Mouse (Mus musculus): ENCODE measurements around the gene Chrnb2. TPM values are rescaled to one million over a fixed set of nuclear protein-coding genes. Genes with fewer than 3 reads are reported as not detected.
A peak's percentile ranks its signal among the peaks of the same experiment; 100 is the strongest.
"Not testable (repeated sequence)": the region's sequence is repeated elsewhere in the genome, so short reads cannot be mapped to it uniquely, and the experiment has no call there.

Gene Chrnb2
- polyA plus RNA-seq, 1 experiment from 2014 or later: 0.68 TPM

- no peak for ATAC-seq (ENCODE audit: low FRiP score, low TSS enrichment)
- WGBS: 78% methylated on average over 3 of the region's 3 CpGs
- H3K4me2 ChIP-seq (replicated peaks; ENCODE audit: low read depth): no peak overlapping the region
- no peak overlapping the region for H3K27ac ChIP-seq (replicated peaks)
- no peaks in the 10 kb centered on the region for H3K9me3 ChIP-seq (ENCODE audit: control insufficient read depth, low read length)
- no peaks in the 10 kb centered on the region for H3K27me3 ChIP-seq (ENCODE audit: control insufficient read depth, insufficient read depth, low read length)
- no peaks in the 10 kb centered on the region for H3K4me1 ChIP-seq (replicated peaks; ENCODE audit: control insufficient read depth, insufficient read depth)
- no peaks in the 10 kb centered on the region for H3K36me3 ChIP-seq (ENCODE audit: control insufficient read depth, insufficient read depth, low read length)
- H3K9ac ChIP-seq (ENCODE audit: low read length): no peak overlapping the region
- H3K4me3 ChIP-seq (ENCODE audit: low read depth, low read length): no peak overlapping the region
- DNase-seq (ENCODE audit: low spot score): no peak
- TF ChIP-seq EP300 (optimal IDR thresholded peaks at IDR 0.05): no peak
- TF ChIP-seq CTCF (IDR thresholded peaks at IDR 0.05; ENCODE audit: low read depth): no peak
These were observed 42.7 kb upstream of the Chrnb2 start for GRCm38 (mm10) chr3:89807171-89807570.

- DNase-seq (ENCODE audit: low spot score) (no peak), ATAC-seq (ENCODE audit: low FRiP score, low TSS enrichment) (no peak)
- no peaks in the 10 kb centered on the region for H3K9me3 ChIP-seq (ENCODE audit: control insufficient read depth, low read length)
- H3K4me2 ChIP-seq (replicated peaks; ENCODE audit: low read depth): no peak overlapping the region
- TF ChIP-seq EP300 (optimal IDR thresholded peaks at IDR 0.05): no peak
- peak; percentile 53 for TF ChIP-seq CTCF (IDR thresholded peaks at IDR 0.05; ENCODE audit: low read depth)
- H3K4me1 ChIP-seq (replicated peaks; ENCODE audit: control insufficient read depth, insufficient read depth): no peaks in the 10 kb centered on the region
- H3K4me3 ChIP-seq (ENCODE audit: low read depth, low read length): no peak overlapping the region
- H3K27me3 ChIP-seq (ENCODE audit: control insufficient read depth, insufficient read depth, low read length): no peaks in the 10 kb centered on the region
- H3K9ac ChIP-seq (ENCODE audit: low read length): no peak overlapping the region
- WGBS: 88% methylated on average over 2 of the region's 2 CpGs
- H3K36me3 ChIP-seq (ENCODE audit: control insufficient read depth, insufficient read depth, low read length): no peaks in the 10 kb centered on the region
- no peak overlapping the region for H3K27ac ChIP-seq (replicated peaks)
These were observed 42.3 kb upstream of the Chrnb2 start for GRCm38 (mm10) chr3:89806751-89807150.

- Histone ChIP-seq H3K36me3 (ENCODE audit: control insufficient read depth, insufficient read depth, low read length) (no peaks in the 10 kb centered on the region), H3K4me2 (replicated peaks; ENCODE audit: low read depth) (no peak overlapping the region), H3K27me3 (ENCODE audit: control insufficient read depth, insufficient read depth, low read length) (no peaks in the 10 kb centered on the region), H3K27ac (replicated peaks) (no peak overlapping the region), H3K4me1 (replicated peaks; ENCODE audit: control insufficient read depth, insufficient read depth) (no peaks in the 10 kb centered on the region), H3K9me3 (ENCODE audit: control insufficient read depth, low read length) (no peaks in the 10 kb centered on the region), H3K4me3 (ENCODE audit: low read depth, low read length) (no peak overlapping the region), H3K9ac (ENCODE audit: low read length) (no peak overlapping the region)
- DNase-seq (ENCODE audit: low spot score) (no peak), ATAC-seq (ENCODE audit: low FRiP score, low TSS enrichment) (no peak)
- no peak for TF ChIP-seq CTCF (IDR thresholded peaks at IDR 0.05; ENCODE audit: low read depth)
- TF ChIP-seq EP300 (optimal IDR thresholded peaks at IDR 0.05): no peak
- WGBS: 68% methylated on average over 4 of the region's 4 CpGs
These were observed 40.7 kb upstream of the Chrnb2 start for GRCm38 (mm10) chr3:89805179-89805578.

GRCm38 (mm10) chr3:89802876-89803275 is 38.4 kb upstream of the Chrnb2 start:
- no peak for DNase-seq (ENCODE audit: low spot score)

GRCm38 (mm10) chr3:89801507-89801847 is 37.0 kb upstream of the Chrnb2 start:
- H3K9me3 ChIP-seq (ENCODE audit: control insufficient read depth, low read length): no peaks in the 10 kb centered on the region
- H3K27ac ChIP-seq (replicated peaks): no peak overlapping the region
- H3K27me3 ChIP-seq (ENCODE audit: control insufficient read depth, insufficient read depth, low read length): no peaks in the 10 kb centered on the region
- no peaks in the 10 kb centered on the region for H3K36me3 ChIP-seq (ENCODE audit: control insufficient read depth, insufficient read depth, low read length)
- TF ChIP-seq CTCF (IDR thresholded peaks at IDR 0.05; ENCODE audit: low read depth) (peak; percentile 29; the same call in 1 of the 2 replicates), EP300 (optimal IDR thresholded peaks at IDR 0.05) (no peak)
- DNase-seq (ENCODE audit: low spot score): no peak
- no peaks in the 10 kb centered on the region for H3K4me1 ChIP-seq (replicated peaks; ENCODE audit: control insufficient read depth, insufficient read depth)
- H3K4me2 ChIP-seq (replicated peaks; ENCODE audit: low read depth): no peak overlapping the region
- WGBS: 13% methylated on average over 3 of the region's 3 CpGs
- ATAC-seq (ENCODE audit: low FRiP score, low TSS enrichment): peak; percentile 77
- no peak overlapping the region for H3K4me3 ChIP-seq (ENCODE audit: low read depth, low read length)
- no peak overlapping the region for H3K9ac ChIP-seq (ENCODE audit: low read length)

More at GRCm38 (mm10) chr3:89802876-89803275, 38.4 kb upstream of the Chrnb2 start:
- ATAC-seq (ENCODE audit: low FRiP score, low TSS enrichment): no peak
- Histone ChIP-seq H3K36me3 (ENCODE audit: control insufficient read depth, insufficient read depth, low read length) (no peaks in the 10 kb centered on the region), H3K9me3 (ENCODE audit: control insufficient read depth, low read length) (no peaks in the 10 kb centered on the region), H3K27ac (replicated peaks) (no peak overlapping the region), H3K4me2 (replicated peaks; ENCODE audit: low read depth) (no peak overlapping the region), H3K27me3 (ENCODE audit: control insufficient read depth, insufficient read depth, low read length) (no peaks in the 10 kb centered on the region), H3K4me1 (replicated peaks; ENCODE audit: control insufficient read depth, insufficient read depth) (no peaks in the 10 kb centered on the region), H3K4me3 (ENCODE audit: low read depth, low read length) (no peak overlapping the region), H3K9ac (ENCODE audit: low read length) (no peak overlapping the region)
- TF ChIP-seq CTCF (IDR thresholded peaks at IDR 0.05; ENCODE audit: low read depth): no peak
- no peak for TF ChIP-seq EP300 (optimal IDR thresholded peaks at IDR 0.05)
- 79% methylated on average over 15 of the region's 15 CpGs for WGBS

GRCm38 (mm10) chr3:89800774-89801506 is 36.5 kb upstream of the Chrnb2 start:
- Histone ChIP-seq H3K4me2 (replicated peaks; ENCODE audit: low read depth) (no peak overlapping the region), H3K27ac (replicated peaks) (no peak overlapping the region), H3K9ac (ENCODE audit: low read length) (no peak overlapping the region), H3K4me1 (replicated peaks; ENCODE audit: control insufficient read depth, insufficient read depth) (no peaks in the 10 kb centered on the region), H3K4me3 (ENCODE audit: low read depth, low read length) (no peak overlapping the region), H3K27me3 (ENCODE audit: control insufficient read depth, insufficient read depth, low read length) (no peaks in the 10 kb centered on the region), H3K36me3 (ENCODE audit: control insufficient read depth, insufficient read depth, low read length) (no peaks in the 10 kb centered on the region), H3K9me3 (ENCODE audit: control insufficient read depth, low read length) (no peaks in the 10 kb centered on the region)
- no peak for ATAC-seq (ENCODE audit: low FRiP score, low TSS enrichment)
- no peak for DNase-seq (ENCODE audit: low spot score)
- 61% methylated on average over 5 of the region's 5 CpGs for WGBS
- TF ChIP-seq CTCF (IDR thresholded peaks at IDR 0.05; ENCODE audit: low read depth): no peak
- no peak for TF ChIP-seq EP300 (optimal IDR thresholded peaks at IDR 0.05)

GRCm38 (mm10) chr3:89800078-89800477 is 35.6 kb upstream of the Chrnb2 start:
- not testable (repeated sequence) for H3K27ac ChIP-seq (replicated peaks); H3K9ac ChIP-seq (ENCODE audit: low read length); H3K4me3 ChIP-seq (ENCODE audit: low read depth, low read length); H3K4me2 ChIP-seq (replicated peaks; ENCODE audit: low read depth); ATAC-seq (ENCODE audit: low FRiP score, low TSS enrichment); H3K36me3 ChIP-seq (ENCODE audit: control insufficient read depth, insufficient read depth, low read length); H3K4me1 ChIP-seq (replicated peaks; ENCODE audit: control insufficient read depth, insufficient read depth); H3K27me3 ChIP-seq (ENCODE audit: control insufficient read depth, insufficient read depth, low read length); DNase-seq (ENCODE audit: low spot score); H3K9me3 ChIP-seq (ENCODE audit: control insufficient read depth, low read length)
- 64% methylated on average over 3 of the region's 3 CpGs for WGBS
